ENCODE assay signal across 32 mouse cellular contexts in genomic region chr12:95522052-95522451, GRCm38 (mm10).
"Had no signal": no experiment of that assay in that cellular context is flagged by ENCODE, and none has a peak within 500 bp of the region (broad histone marks: within the 10 kb centered on the region; RNA-seq: fewer than 3 reads in every experiment).

No protein-coding gene starts in this region.

- H3K27me3 ChIP-seq: limb, embryonic 12.5 days; limb, embryonic 13.5 days; limb, embryonic 15.5 days; liver, embryonic 12.5 days; liver, embryonic 13.5 days; liver, embryonic 15.5 days; lung, embryonic 15.5 days; megakaryocyte, embryonic 14.5 days; midbrain, embryonic 12.5 days; midbrain, embryonic 13.5 days; midbrain, embryonic 15.5 days had no signal

- ATAC-seq: liver, embryonic 12.5 days; liver, postnatal 0 days; lung, postnatal 0 days; midbrain, embryonic 13.5 days; midbrain, embryonic 15.5 days; midbrain, embryonic 16.5 days had no signal

- H3K4me2 ChIP-seq: limb, embryonic 12.5 days; limb, embryonic 13.5 days; limb, embryonic 15.5 days; liver, embryonic 11.5 days; liver, embryonic 12.5 days; liver, embryonic 13.5 days; liver, embryonic 15.5 days; lung, embryonic 14.5 days; lung, embryonic 15.5 days; midbrain, embryonic 11.5 days; midbrain, embryonic 12.5 days; midbrain, embryonic 13.5 days; midbrain, embryonic 15.5 days had no signal

- H3K4me3 ChIP-seq: left cerebral cortex, adult 2 months; limb, embryonic 10.5 days; limb, embryonic 12.5 days; limb, embryonic 13.5 days; limb, embryonic 15.5 days; liver, embryonic 12.5 days; liver, embryonic 13.5 days; liver, embryonic 15.5 days; lung, embryonic 15.5 days; megakaryocyte, embryonic 14.5 days; midbrain, embryonic 10.5 days; midbrain, embryonic 12.5 days; midbrain, embryonic 13.5 days; midbrain, embryonic 15.5 days; myocyte had no signal

- H3K27ac ChIP-seq: left cerebral cortex, adult 2 months; limb, embryonic 10.5 days; limb, embryonic 12.5 days; limb, embryonic 13.5 days; limb, embryonic 15.5 days; liver, embryonic 12.5 days; liver, embryonic 13.5 days; liver, embryonic 14.5 days; liver, embryonic 15.5 days; lung, embryonic 15.5 days; macrophage; midbrain, embryonic 10.5 days; midbrain, embryonic 12.5 days; midbrain, embryonic 13.5 days; midbrain, embryonic 15.5 days had no signal

- DNase-seq: left cerebral cortex, postnatal 4 days; liver; liver, embryonic 13.5 days; liver, postnatal 0 days; lung, adult 18-20 months; lung, adult 2 months; lung, embryonic 14.5 days; lung, postnatal 10 days; lung, postnatal 14 days; lung, postnatal 36 days; lung, postnatal 4 days; midbrain, embryonic 14.5 days had no signal

- H3K4me1 ChIP-seq: limb, embryonic 12.5 days; limb, embryonic 13.5 days; limb, embryonic 15.5 days; liver, embryonic 12.5 days; liver, embryonic 13.5 days; liver, embryonic 15.5 days; lung, embryonic 15.5 days; megakaryocyte, embryonic 14.5 days; midbrain, embryonic 10.5 days; midbrain, embryonic 12.5 days; midbrain, embryonic 13.5 days; midbrain, embryonic 15.5 days had no signal

- H3K9ac ChIP-seq: limb, embryonic 12.5 days; limb, embryonic 13.5 days; limb, embryonic 15.5 days; liver, embryonic 12.5 days; liver, embryonic 13.5 days; liver, embryonic 14.5 days; liver, embryonic 15.5 days; liver, postnatal 0 days; lung, embryonic 14.5 days; lung, embryonic 15.5 days; midbrain, embryonic 12.5 days; midbrain, embryonic 13.5 days; midbrain, embryonic 15.5 days had no signal

- H3K9me3 ChIP-seq: limb, embryonic 10.5 days; limb, embryonic 12.5 days; limb, embryonic 13.5 days; limb, embryonic 15.5 days; liver, embryonic 12.5 days; liver, embryonic 13.5 days; liver, embryonic 15.5 days; lung, embryonic 15.5 days; megakaryocyte, embryonic 14.5 days; midbrain, embryonic 10.5 days; midbrain, embryonic 12.5 days; midbrain, embryonic 13.5 days; midbrain, embryonic 15.5 days had no signal

- H3K36me3 ChIP-seq: limb, embryonic 10.5 days; limb, embryonic 12.5 days; limb, embryonic 13.5 days; limb, embryonic 15.5 days; liver, embryonic 12.5 days; liver, embryonic 13.5 days; liver, embryonic 15.5 days; lung, embryonic 15.5 days; midbrain, embryonic 10.5 days; midbrain, embryonic 12.5 days; midbrain, embryonic 13.5 days; midbrain, embryonic 15.5 days had no signal
